Mouse (Mus musculus) CH12.LX (cell line): ENCODE results near the gene Cmtm8.

ENCODE experiments used
- BHLHE40 ChIP-seq: IDR thresholded peaks from 2 replicates; pipeline ENCODE4 v1.6.1; 2011; ENCODE audit warnings: mild to moderate bottlenecking, low read depth, low read length, improper control_type of control experiment
- CTCF ChIP-seq, 2 experiments: IDR thresholded peaks in 1 of 2; conservative IDR thresholded peaks in 1 of 2; 2 replicates each; pipeline ENCODE4 v1.5.1; 2011 to 2012; ENCODE audit warnings: low read depth in 2 of 2, low read length in 2 of 2, improper control_type of control experiment in 1 of 2, inconsistent platforms in 1 of 2, mild to moderate bottlenecking in 1 of 2, moderate library complexity in 1 of 2
- HCFC1 ChIP-seq: IDR thresholded peaks from 2 replicates; pipeline ENCODE4 v1.6.1; 2012; ENCODE audit warnings: low read depth, mild to moderate bottlenecking, inconsistent platforms, low read length, improper control_type of control experiment
- JUN ChIP-seq: IDR thresholded peaks from 2 replicates; pipeline ENCODE4 v1.6.1; 2011; ENCODE audit warnings: low read depth, mild to moderate bottlenecking, low read length, improper control_type of control experiment, moderate library complexity; ENCODE audit not compliant: insufficient read depth
- MAX ChIP-seq: IDR thresholded peaks from 2 replicates; pipeline ENCODE4 v1.6.1; 2011; ENCODE audit warnings: low read length, improper control_type of control experiment
- POLR2A ChIP-seq: IDR thresholded peaks from 2 replicates; pipeline ENCODE4 v1.6.1; 2011; ENCODE audit warnings: low read depth, mild to moderate bottlenecking, improper control_type of control experiment, low read length
- SMC3 ChIP-seq: IDR thresholded peaks from 2 replicates; pipeline ENCODE4 v1.6.1; 2011; ENCODE audit warnings: low read depth, low read length, improper control_type of control experiment
- ZKSCAN1 ChIP-seq: IDR thresholded peaks from 2 replicates; pipeline ENCODE4 v1.6.1; 2012; ENCODE audit warnings: low read depth, inconsistent platforms, low read length, improper control_type of control experiment, borderline replicate concordance

GRCm38 (mm10) chr9:114824166-114824565 is 19.8 kb downstream of the Cmtm8 start:
- TF ChIP-seq SMC3 (no peak), POLR2A (no peak), MAX (no peak), ZKSCAN1 (no peak), HCFC1 (no peak), BHLHE40 (no peak), CTCF (conservative IDR thresholded peaks at IDR 0.05 in 1 of 2, IDR thresholded peaks at IDR 0.05 in 1 of 2; ENCODE audit: low read depth in 2 of 2, low read length in 2 of 2) (no peak), JUN (no peak)
